Mouse (Mus musculus): ENCODE results near the gene Ube2z. TPM values are rescaled to one million over a fixed set of nuclear protein-coding genes. Genes with fewer than 3 reads are reported as not detected.
A peak's percentile ranks its signal among the peaks of the same experiment; 100 is the strongest.

Ube2z gene
- total RNA-seq, 2 experiments from 2014 or later, result 53.5 to 57.9 TPM

DNA sequence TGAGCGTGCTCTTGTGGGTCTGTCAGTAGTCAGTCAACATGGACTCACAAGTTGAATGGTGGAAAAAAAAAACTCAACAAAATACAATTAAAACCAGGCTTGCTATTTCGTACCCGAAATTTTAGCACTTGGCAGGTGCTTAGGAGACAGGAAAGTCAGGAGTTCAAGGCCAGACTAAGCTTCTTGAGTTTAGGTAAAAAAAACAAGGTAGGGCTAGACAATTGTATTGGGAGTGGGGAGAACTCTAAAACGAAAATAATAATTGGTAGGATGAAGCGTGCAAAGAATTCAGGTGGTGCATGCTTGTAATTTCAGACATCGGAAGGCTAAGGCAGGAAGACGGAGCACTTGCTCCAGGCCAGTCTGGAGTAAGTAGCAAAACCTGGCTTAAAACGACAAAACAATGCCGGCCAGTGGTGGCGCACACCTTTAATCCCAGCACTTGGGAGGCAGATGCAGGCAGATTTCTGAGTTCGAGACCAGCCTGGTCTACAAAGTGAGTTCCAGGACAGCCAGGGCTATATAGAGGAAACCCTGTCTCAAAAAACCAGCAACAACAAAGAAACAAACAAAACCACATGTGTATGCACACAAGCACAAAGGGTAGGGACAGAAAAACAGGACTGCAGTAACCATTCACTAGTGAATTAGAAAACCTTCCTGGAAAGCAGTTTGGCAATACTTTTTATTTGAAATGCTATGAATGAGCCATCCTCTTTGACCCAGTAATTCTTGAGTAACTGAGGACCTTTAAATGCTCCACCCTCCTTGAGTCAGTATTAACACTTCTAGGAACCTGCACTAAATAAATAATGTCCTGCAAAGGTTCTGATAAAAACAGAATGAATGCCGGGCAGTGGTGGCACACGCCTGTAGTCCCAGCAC lies 11.3 kb upstream of the Ube2z start:
- H3K4me3 ChIP-seq, result peak overlapping the region; percentile 41
- DNase-seq (ENCODE audit: extremely low spot score in 1 of 2, low spot score in 2 of 2), result no peak
- TF ChIP-seq CTCF (IDR thresholded peaks at IDR 0.05), result no peak
- intact Hi-C loops (cut with DNase I), result loop anchor here (1.0 kb wide), 1 partner anchor 218 kb away; no protein-coding TSS in a partner anchor
- peak overlapping the region; percentile 85 for H3K27ac ChIP-seq

- H3K4me3 ChIP-seq, result peak within 1 kb of the TSS; percentile 74
- peak; percentile 98 for DNase-seq (ENCODE audit: extremely low spot score in 1 of 2, low spot score in 2 of 2)
- TF ChIP-seq CTCF (IDR thresholded peaks at IDR 0.05), result peak; percentile 10; the same call in 1 of the 2 replicates
- intact Hi-C loops (cut with DNase I), result loop anchor here (1.0 kb wide), 2 partner anchors 10 to 217 kb away; partner anchors contain the start of gene Ube2z
- H3K27ac ChIP-seq, result peak within 1 kb of the TSS; percentile 93
Observed at GRCm38 (mm10) chr11:96075509-96076220, 10.5 kb upstream of the Ube2z start, which contains the start of gene Atp5g1. TSS of gene Atp5g1 (minus strand) at chr11:96075670.

DNA sequence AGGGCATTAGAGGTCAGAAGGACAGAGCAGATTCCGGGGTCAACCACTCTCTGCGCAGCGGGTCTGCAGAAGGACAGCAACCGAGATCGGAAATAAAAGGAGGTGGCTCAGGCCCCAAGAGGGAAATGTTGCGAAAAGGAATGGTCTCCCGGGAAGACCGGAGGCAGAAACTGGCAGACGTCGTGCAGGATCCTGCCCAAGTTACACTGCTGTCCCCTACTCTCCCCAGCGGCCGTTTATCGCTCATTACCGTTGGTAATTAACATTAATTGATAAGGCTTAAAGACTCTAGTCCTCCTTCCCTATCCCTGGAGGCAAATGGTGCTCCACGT lies 10.0 kb upstream of the Ube2z start:
- no peak for TF ChIP-seq CTCF (IDR thresholded peaks at IDR 0.05)
- Histone ChIP-seq H3K27ac (peak overlapping the region; percentile 93), H3K4me3 (peak overlapping the region; percentile 74)
- intact Hi-C loops (cut with DNase I), result loop anchor here (1.0 kb wide), 1 partner anchor 10 kb away; the partner anchor contains the start of gene Ube2z
- DNase-seq (ENCODE audit: extremely low spot score in 1 of 2, low spot score in 2 of 2), result no peak

DNA sequence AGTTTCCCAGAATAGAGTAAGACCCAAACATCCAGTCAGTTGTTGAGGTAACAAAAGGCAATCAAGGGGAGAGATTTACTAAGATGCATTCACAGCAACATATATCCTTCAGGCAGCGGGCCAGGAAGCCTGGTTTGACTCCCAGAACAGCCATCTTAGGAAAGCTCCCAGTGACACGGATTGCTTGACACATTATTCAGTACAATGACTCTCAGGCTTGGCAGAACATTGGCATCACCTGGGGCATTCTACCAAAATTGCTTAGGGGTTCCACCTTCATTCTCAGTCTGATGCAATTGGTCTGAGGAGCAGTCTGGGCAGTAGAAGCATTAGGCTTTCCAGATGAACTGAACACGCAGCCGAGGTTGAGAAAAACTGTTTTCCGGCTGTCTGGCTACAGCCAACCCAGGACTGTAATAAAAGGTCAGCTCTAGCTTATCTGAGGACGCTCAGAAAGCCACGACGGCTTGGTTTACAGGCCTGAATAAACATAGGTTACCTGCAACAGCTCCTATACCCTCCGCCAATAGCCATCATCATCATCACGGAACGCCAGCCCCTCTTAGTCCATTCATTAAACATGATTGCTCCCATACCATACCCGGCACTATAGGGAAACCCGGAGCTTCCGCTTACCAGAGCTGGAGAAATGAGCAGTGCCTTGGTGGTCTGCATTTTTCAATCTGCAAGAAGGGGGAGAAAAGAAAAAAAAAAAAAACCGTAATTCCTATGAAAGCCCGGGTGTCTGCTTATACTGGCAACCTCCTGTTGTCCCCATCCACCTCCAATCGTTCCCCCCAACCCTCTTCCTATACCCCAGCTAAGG lies 9.4 kb upstream of the Ube2z start:
- peak overlapping the region; percentile 74 for H3K4me3 ChIP-seq
- intact Hi-C loops (cut with DNase I), result loop anchor here (1.0 kb wide), 1 partner anchor 9 kb away; the partner anchor contains the start of gene Ube2z
- H3K27ac ChIP-seq, result peak overlapping the region; percentile 93
- TF ChIP-seq CTCF (IDR thresholded peaks at IDR 0.05), result no peak
- DNase-seq (ENCODE audit: extremely low spot score in 1 of 2, low spot score in 2 of 2), result peak in 1 of 2 experiments; percentile 20

GRCm38 (mm10) chr11:96073295-96073993 lies 8.3 kb upstream of the Ube2z start:
- no peak for DNase-seq (ENCODE audit: extremely low spot score in 1 of 2, low spot score in 2 of 2)
- no peak overlapping the region for H3K27ac ChIP-seq
- intact Hi-C loops (cut with DNase I), result no loop called here
- peak overlapping the region; percentile 74 for H3K4me3 ChIP-seq
- TF ChIP-seq CTCF (IDR thresholded peaks at IDR 0.05), result no peak; the same call in 1 of the 2 replicates

- Histone ChIP-seq H3K27ac (no peak overlapping the region), H3K4me3 (no peak overlapping the region)
- no peak for TF ChIP-seq CTCF (IDR thresholded peaks at IDR 0.05)
- DNase-seq (ENCODE audit: extremely low spot score in 1 of 2, low spot score in 2 of 2), result no peak
- intact Hi-C loops (cut with DNase I), result no loop called here
Observed at GRCm38 (mm10) chr11:96071013-96071412, 5.8 kb upstream of the Ube2z start.

GRCm38 (mm10) chr11:96070353-96070752 lies 5.2 kb upstream of the Ube2z start:
- intact Hi-C loops (cut with DNase I), result no loop called here
- no peak for TF ChIP-seq CTCF (IDR thresholded peaks at IDR 0.05)
- H3K27ac ChIP-seq, result no peak overlapping the region

GRCm38 (mm10) chr11:96068231-96068630 lies 3.0 kb upstream of the Ube2z start:
- H3K27ac ChIP-seq, result no peak overlapping the region
- TF ChIP-seq CTCF (IDR thresholded peaks at IDR 0.05), result no peak
- DNase-seq (ENCODE audit: extremely low spot score in 1 of 2, low spot score in 2 of 2), result no peak
- intact Hi-C loops (cut with DNase I), result no loop called here
- H3K4me3 ChIP-seq, result no peak overlapping the region

More at GRCm38 (mm10) chr11:96070353-96070752, 5.2 kb upstream of the Ube2z start:
- no peak overlapping the region for H3K4me3 ChIP-seq
- DNase-seq (ENCODE audit: extremely low spot score in 1 of 2, low spot score in 2 of 2), result no peak

DNA sequence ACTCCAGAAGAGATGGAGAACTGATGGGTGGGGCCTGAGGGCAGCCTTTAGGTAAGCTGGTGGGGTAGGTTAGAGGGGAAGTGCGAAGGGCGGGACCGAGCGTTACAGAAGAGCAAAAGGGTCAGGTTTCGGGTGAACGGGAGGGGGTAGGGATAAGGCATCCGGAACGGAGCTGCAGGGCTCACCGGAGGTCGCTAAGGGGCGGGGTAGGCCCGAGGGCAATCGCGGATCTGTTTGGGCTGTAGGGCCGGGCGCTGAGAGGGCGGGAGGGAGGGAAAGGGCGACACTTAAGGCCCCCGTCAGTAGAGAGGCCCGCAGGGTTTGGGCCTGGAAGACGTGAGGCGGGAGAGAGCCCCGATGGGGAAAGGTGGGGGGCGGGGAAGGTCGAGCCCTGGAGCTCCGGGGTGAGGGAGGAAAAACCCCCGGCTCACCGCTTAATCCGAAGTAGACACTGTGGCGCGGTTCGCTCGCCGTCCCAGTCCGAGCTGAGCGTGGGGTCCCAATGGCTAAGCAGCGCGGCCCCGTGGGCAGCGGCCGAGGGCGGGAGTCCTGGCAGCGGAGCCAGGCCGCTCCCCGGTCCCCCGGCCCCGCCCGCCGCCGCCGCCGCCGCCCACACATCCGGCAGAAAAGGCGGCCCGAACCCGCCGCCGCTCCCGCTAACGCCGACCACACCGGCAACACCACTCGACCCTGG lies 520 bp downstream of the Ube2z start:
- intact Hi-C loops (cut with DNase I), result loop anchor here (1.0 to 2.0 kb wide), 2 partner anchors 11 to 30 kb away; partner anchors contain the start of genes Atp5g1 and Snf8
- peak overlapping the region; percentile 95 for H3K27ac ChIP-seq

GRCm38 (mm10) chr11:96058309-96058708 lies 6.9 kb downstream of the Ube2z start:
- no peak for TF ChIP-seq CTCF (IDR thresholded peaks at IDR 0.05)
- Histone ChIP-seq H3K27ac (no peak overlapping the region), H3K4me3 (no peak overlapping the region)
- intact Hi-C loops (cut with DNase I), result no loop called here
- DNase-seq (ENCODE audit: extremely low spot score in 1 of 2, low spot score in 2 of 2), result no peak

More for the DNA sequence above, 520 bp downstream of the Ube2z start:
- DNase-seq (ENCODE audit: extremely low spot score in 1 of 2, low spot score in 2 of 2), result no peak
- TF ChIP-seq CTCF (IDR thresholded peaks at IDR 0.05), result no peak
- peak overlapping the region; percentile 94 for H3K4me3 ChIP-seq

Measured in left cerebral cortex, adult 2 months (tissue).